Mouse (Mus musculus) CD8-positive naive resting alpha-beta T cell, adult 57 days (primary cell): ENCODE data around the gene Smr3a. TPM values are rescaled to one million over a fixed set of nuclear protein-coding genes. Genes with fewer than 3 reads are reported as not detected.

Experiments
- total RNA-seq: library from RNA; stranded (reverse); gene quantifications from one replicate; pipeline ENCODE4 v1.2.4, GENCODE M21; 2023

Smr3a gene
- total RNA-seq = not detected

DNA sequence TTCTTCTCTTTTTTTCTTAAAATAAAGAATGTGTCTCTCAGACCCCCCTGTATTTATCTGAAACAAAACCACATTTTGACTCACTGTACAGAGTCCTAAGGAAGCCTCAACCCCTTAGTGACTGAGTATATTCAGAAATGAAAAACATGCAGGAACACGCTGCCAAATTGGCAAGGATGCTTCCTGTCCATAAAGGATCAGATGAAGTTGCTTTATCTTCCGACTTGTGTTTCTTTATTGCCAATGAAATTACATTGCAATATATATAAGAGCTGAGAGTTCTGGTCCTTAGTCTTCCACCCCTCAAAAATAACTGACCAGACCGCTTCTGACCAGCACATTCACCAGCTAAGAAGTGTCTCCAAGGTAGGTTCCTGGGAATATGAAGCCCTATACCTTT, at the start of gene Smr3a:
TSS of gene Smr3a (plus strand) at position 301 of the 400 bp plus-strand sequence.

GRCm38 (mm10) chr5:87969201-87969600, 33.1 kb upstream of the Smr3a start, which contains the start of the genes 2310003L06Rik and Gm28434:
Gene 2310003L06Rik, plus strand, starts transcription at chr5:87969459.
Gene Gm28434, plus strand, starts transcription at chr5:87969517.

DNA sequence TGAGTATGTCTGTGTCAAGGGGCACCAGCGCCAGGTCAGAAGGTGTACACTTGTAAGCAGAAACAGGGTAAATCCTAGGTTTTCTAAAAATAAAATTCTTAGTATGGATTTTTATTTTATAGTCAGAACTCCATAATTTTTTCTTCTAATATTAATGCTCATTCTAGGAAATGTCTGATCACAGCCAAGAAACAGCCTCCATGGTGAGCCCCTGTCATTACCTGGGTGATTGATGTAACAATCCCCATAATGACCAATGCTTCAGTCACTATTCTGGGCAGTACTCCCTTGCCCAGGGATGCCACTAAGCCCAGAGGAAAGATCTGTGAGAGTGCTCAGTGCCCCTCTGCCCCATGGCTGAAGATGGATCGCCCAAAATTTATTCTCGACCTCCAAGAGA, 23.2 kb upstream of the Smr3a start, which contains the start of gene Cabs1:
TSS of gene Cabs1 (plus strand) at position 301 of the 400 bp plus-strand sequence.

Other genes with a start within 250 kb of the Smr3a start
- not detected for gene Csn1s2a, start 228.0 kb upstream of the Smr3a start, total RNA-seq
- gene Csn1s2b, start 194.5 kb upstream of the Smr3a start, total RNA-seq = not detected
- gene Prr27, start 176.9 kb upstream of the Smr3a start, total RNA-seq = not detected
- gene Odam, start 117.5 kb upstream of the Smr3a start, total RNA-seq = not detected
- not detected for gene Csn3, start 77.0 kb upstream of the Smr3a start, total RNA-seq
- not detected for gene 2310003L06Rik, start 33.1 kb upstream of the Smr3a start, total RNA-seq
- gene Gm28434, start 33.0 kb upstream of the Smr3a start, total RNA-seq = not detected
- gene Cabs1, start 23.1 kb upstream of the Smr3a start, total RNA-seq = not detected
- gene Smr2, start 84.0 kb downstream of the Smr3a start, total RNA-seq = not detected
- not detected for gene Gm11116, start 109.0 kb downstream of the Smr3a start, total RNA-seq
- gene Gm11115, start 151.6 kb downstream of the Smr3a start, total RNA-seq = not detected